Mouse (Mus musculus): ENCODE measurements around the gene Cul7.

GRCm38 (mm10) chr17:46702100-46702499 lies 52.0 kb downstream of the Cul7 start:
- no peak for TF ChIP-seq POLR2A (IDR thresholded peaks at IDR 0.05; ENCODE audit: low read depth, low read length)
- no peak for TF ChIP-seq CTCF (conservative IDR thresholded peaks at IDR 0.05; ENCODE audit: insufficient read depth, insufficient read length, low read depth, low read length)

All from kidney, adult 2 months (tissue).